Mouse (Mus musculus) liver, embryonic 14.5 days (tissue): ENCODE results near the gene Proca1. TPM values are rescaled to one million over a fixed set of nuclear protein-coding genes. Genes with fewer than 3 reads are reported as not detected.

ENCODE experiments used
- ATAC-seq: fragments of 200-750 bp; cut with Nextera tagmentation; 2 replicates; pipeline ENCODE4 v1.8.0; 2017; ENCODE audit warnings: moderate number of reproducible peaks, mild to moderate bottlenecking, moderate library complexity; ENCODE audit not compliant: insufficient read depth
- DNase-seq, 3 experiments: peaks; one replicate each; pipeline ENCODE4 v3.0.0-alpha.2; 2012 to 2013; ENCODE audit warnings: low read depth in 3 of 3, low spot score in 3 of 3
- H3K27ac ChIP-seq: fragments of 300-500 bp; sonication (generic); 2 replicates; pipeline ENCODE4 v1.5.1; 2014; ENCODE audit warnings: moderate library complexity, mild to moderate bottlenecking, control low read depth, inconsistent platforms
- H3K27me3 ChIP-seq: fragments of 300-500 bp; sonication (generic); 2 replicates; pipeline ENCODE4 v1.6.1; 2014; ENCODE audit warnings: mild to moderate bottlenecking, low read length, moderate library complexity; ENCODE audit not compliant: control insufficient read depth, insufficient read depth
- H3K36me3 ChIP-seq: fragments of 300-500 bp; sonication (generic); replicated peaks from 2 replicates; pipeline ENCODE4 v1.6.1; 2014; ENCODE audit warnings: low read depth; ENCODE audit not compliant: control insufficient read depth, insufficient read depth
- H3K4me1 ChIP-seq, 2 experiments: fragments of 200-500 bp in 1 of 2; fragments of 300-500 bp in 1 of 2; sonication (generic) in 1 of 2; replicated peaks; 2 replicates each; pipeline ENCODE4 v1.6.1; 2012 to 2014; ENCODE audit warnings: antibody characterized with exemption in 1 of 2, inconsistent platforms in 1 of 2, low read length in 1 of 2; ENCODE audit not compliant: control insufficient read depth in 2 of 2, insufficient read depth in 2 of 2
- H3K4me2 ChIP-seq: fragments of 300-500 bp; sonication (generic); 2 replicates; pipeline ENCODE4 v1.6.1; 2014; ENCODE audit warnings: low read depth, mild to moderate bottlenecking, control low read depth, moderate library complexity
- H3K4me3 ChIP-seq, 2 experiments: fragments of 200-500 bp in 1 of 2; fragments of 300-500 bp in 1 of 2; sonication (generic) in 1 of 2; 2 replicates each; pipeline ENCODE4 v1.5.1; 2012 to 2014; ENCODE audit warnings: low read depth in 2 of 2, low read length in 2 of 2, mild to moderate bottlenecking in 2 of 2, control low read depth in 1 of 2, inconsistent platforms in 1 of 2, moderate library complexity in 1 of 2; ENCODE audit not compliant: insufficient read depth in 1 of 2
- H3K9ac ChIP-seq: fragments of 300-500 bp; sonication (generic); replicated peaks from 2 replicates; pipeline ENCODE4 v1.6.1; 2014; ENCODE audit warnings: mild to moderate bottlenecking, control low read depth, moderate library complexity
- H3K9me3 ChIP-seq: fragments of 300-500 bp; sonication (generic); 2 replicates; pipeline ENCODE4 v1.6.1; 2016; ENCODE audit warnings: low read length, mixed read lengths; ENCODE audit not compliant: control insufficient read depth
- CTCF ChIP-seq: IDR thresholded peaks from 2 replicates; pipeline ENCODE4 v1.5.1; 2016; ENCODE audit warnings: antibody characterized with exemption, low read depth, control low read depth
- EP300 ChIP-seq: IDR thresholded peaks from 2 replicates; pipeline ENCODE4 v1.6.1; 2016; ENCODE audit warnings: antibody characterized with exemption, low read depth
- WGBS: fragments of 180-500 bp; shearing (Covaris S2); extraction: QIAGEN DNeasy Blood & Tissue Kit; methylation state at CpG from one replicate; pipeline ENCODE4 v1.1.7; 2014; ENCODE audit not compliant: insufficient replicate concordance; 5-methylcytosine and 5-hydroxymethylcytosine counted together
- polyA plus RNA-seq, 2 experiments: library from polyadenylated mRNA; depleted of rRNA in 1 of 2; stranded (reverse) in 1 of 2; unstranded in 1 of 2; fragments of >200 nt; fragmentation: Nextera tagmentation in 1 of 2; extraction: Ambion mirVana in 1 of 2; gene quantifications; 2 replicates each; pipeline versions ENCODE4 v1.2.1 to v1.2.3; 2012 to 2014

The Proca1 gene
- polyA plus RNA-seq, 2 experiments, result 0.16 to 0.23 TPM

GRCm38 (mm10) chr11:78159557-78159956 is 33.6 kb upstream of the Proca1 start:
- H3K27me3 ChIP-seq, result no peaks in the 10 kb centered on the region
- TF ChIP-seq CTCF (no peak), EP300 (no peak)
- H3K4me1 ChIP-seq, result peaks cover 6 to 9% of the 10 kb centered on the region in 2 experiments
- 87% methylated on average over 7 of the region's 7 CpGs for WGBS
- H3K4me2 ChIP-seq, result no peak overlapping the region
- H3K36me3 ChIP-seq, result peaks cover 36% of the 10 kb centered on the region
- ATAC-seq, result no peak
- H3K9me3 ChIP-seq, result no peaks in the 10 kb centered on the region
- no peak for DNase-seq
- no peak overlapping the region for H3K9ac ChIP-seq
- no peak overlapping the region for H3K4me3 ChIP-seq
- H3K27ac ChIP-seq, result no peak overlapping the region

GRCm38 (mm10) chr11:78160171-78160570 is 33.0 kb upstream of the Proca1 start:
- H3K4me1 ChIP-seq, result peaks cover 6 to 9% of the 10 kb centered on the region in 2 experiments
- H3K4me3 ChIP-seq, result no peak overlapping the region
- no peak for DNase-seq
- no peaks in the 10 kb centered on the region for H3K9me3 ChIP-seq
- no peak overlapping the region for H3K4me2 ChIP-seq
- H3K27ac ChIP-seq, result no peak overlapping the region
- ATAC-seq, result no peak
- TF ChIP-seq CTCF (no peak), EP300 (no peak)
- no peaks in the 10 kb centered on the region for H3K27me3 ChIP-seq
- 86% methylated on average over 18 of the region's 18 CpGs for whole genome bisulfite sequencing
- peaks cover 36% of the 10 kb centered on the region for H3K36me3 ChIP-seq
- no peak overlapping the region for H3K9ac ChIP-seq

GRCm38 (mm10) chr11:78160675-78161074 is 32.5 kb upstream of the Proca1 start:
- Histone ChIP-seq H3K36me3 (peaks cover 36% of the 10 kb centered on the region), H3K9ac (no peak overlapping the region), H3K4me1 (peaks cover 7 to 11% of the 10 kb centered on the region in 2 experiments), H3K4me2 (no peak overlapping the region), H3K9me3 (no peaks in the 10 kb centered on the region), H3K27me3 (no peaks in the 10 kb centered on the region), H3K27ac (no peak overlapping the region), H3K4me3 (no peak overlapping the region)
- DNase-seq (no peak), ATAC-seq (no peak)
- WGBS, result 84% methylated on average over 3 of the region's 3 CpGs
- TF ChIP-seq EP300 (no peak), CTCF (no peak)

- no peaks in the 10 kb centered on the region for H3K9me3 ChIP-seq
- ATAC-seq (no peak), DNase-seq (no peak)
- no peak overlapping the region for H3K9ac ChIP-seq
- 71% methylated on average over 14 of the region's 14 CpGs for WGBS
- H3K27me3 ChIP-seq, result no peaks in the 10 kb centered on the region
- no peak overlapping the region for H3K27ac ChIP-seq
- peaks cover 36% of the 10 kb centered on the region for H3K36me3 ChIP-seq
- no peak overlapping the region for H3K4me2 ChIP-seq
- TF ChIP-seq EP300 (no peak), CTCF (no peak)
- H3K4me3 ChIP-seq, result no peak overlapping the region
- peaks cover 12 to 16% of the 10 kb centered on the region in 2 experiments for H3K4me1 ChIP-seq
Measured at GRCm38 (mm10) chr11:78161169-78161568, 32.0 kb upstream of the Proca1 start.

- 55% methylated on average over 4 of the region's 4 CpGs for WGBS
- Histone ChIP-seq H3K9ac (no peak overlapping the region), H3K27me3 (no peaks in the 10 kb centered on the region), H3K4me1 (peaks cover 20 to 22% of the 10 kb centered on the region in 2 experiments), H3K4me3 (no peak overlapping the region), H3K4me2 (peak overlapping the region; percentile 98; the same call in 1 of the 2 replicates), H3K27ac (no peak overlapping the region; the same call in 1 of the 2 replicates), H3K9me3 (no peaks in the 10 kb centered on the region), H3K36me3 (peaks cover 36% of the 10 kb centered on the region)
- TF ChIP-seq CTCF (no peak), EP300 (no peak)
- DNase-seq (no peak), ATAC-seq (no peak)
Measured at GRCm38 (mm10) chr11:78161968-78162367, 31.2 kb upstream of the Proca1 start.
